Mouse (Mus musculus): Measurements from ENCODE around the gene Car3. TPM values are rescaled to one million over a fixed set of nuclear protein-coding genes. Genes with fewer than 3 reads are reported as not detected.

The Car3 gene
- not detected for polyA plus RNA-seq (2017; shearing (Covaris generic))

DNA sequence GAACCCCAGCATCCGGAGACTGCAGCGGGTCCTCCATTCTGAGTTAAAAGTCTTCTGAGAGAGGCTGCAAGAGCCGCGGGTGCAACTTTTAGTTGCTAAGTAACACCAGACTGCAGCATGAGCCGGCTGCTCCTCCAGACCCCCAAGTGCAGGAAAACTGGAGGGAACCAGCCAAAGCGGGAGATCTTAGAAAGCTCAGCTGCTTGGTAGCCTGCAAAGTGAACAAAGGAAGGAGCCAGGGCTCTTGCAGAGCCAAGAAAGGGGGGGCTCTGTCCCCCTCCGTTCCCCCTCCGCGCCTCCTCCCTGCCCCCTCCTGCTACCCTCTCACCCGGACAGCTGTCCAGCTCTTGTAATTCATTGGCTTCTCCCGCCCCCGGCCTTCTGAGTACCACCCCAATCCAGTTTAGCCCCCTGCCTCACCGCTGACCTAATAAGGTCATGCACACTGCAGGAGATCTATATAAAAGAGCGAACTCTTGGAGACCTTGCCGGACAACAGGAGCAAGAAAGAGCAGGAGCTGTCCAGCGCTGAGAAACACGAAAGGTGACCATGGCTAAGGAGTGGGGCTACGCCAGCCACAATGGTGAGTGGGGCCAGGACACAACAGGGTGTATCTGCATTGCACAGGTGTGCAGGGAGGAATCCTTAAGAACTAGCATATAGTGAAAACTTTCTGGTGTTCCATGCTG, at the start of gene Car3:
Gene Car3 (plus strand): TSS at position 491 of the 690 bp plus-strand sequence.

DNA sequence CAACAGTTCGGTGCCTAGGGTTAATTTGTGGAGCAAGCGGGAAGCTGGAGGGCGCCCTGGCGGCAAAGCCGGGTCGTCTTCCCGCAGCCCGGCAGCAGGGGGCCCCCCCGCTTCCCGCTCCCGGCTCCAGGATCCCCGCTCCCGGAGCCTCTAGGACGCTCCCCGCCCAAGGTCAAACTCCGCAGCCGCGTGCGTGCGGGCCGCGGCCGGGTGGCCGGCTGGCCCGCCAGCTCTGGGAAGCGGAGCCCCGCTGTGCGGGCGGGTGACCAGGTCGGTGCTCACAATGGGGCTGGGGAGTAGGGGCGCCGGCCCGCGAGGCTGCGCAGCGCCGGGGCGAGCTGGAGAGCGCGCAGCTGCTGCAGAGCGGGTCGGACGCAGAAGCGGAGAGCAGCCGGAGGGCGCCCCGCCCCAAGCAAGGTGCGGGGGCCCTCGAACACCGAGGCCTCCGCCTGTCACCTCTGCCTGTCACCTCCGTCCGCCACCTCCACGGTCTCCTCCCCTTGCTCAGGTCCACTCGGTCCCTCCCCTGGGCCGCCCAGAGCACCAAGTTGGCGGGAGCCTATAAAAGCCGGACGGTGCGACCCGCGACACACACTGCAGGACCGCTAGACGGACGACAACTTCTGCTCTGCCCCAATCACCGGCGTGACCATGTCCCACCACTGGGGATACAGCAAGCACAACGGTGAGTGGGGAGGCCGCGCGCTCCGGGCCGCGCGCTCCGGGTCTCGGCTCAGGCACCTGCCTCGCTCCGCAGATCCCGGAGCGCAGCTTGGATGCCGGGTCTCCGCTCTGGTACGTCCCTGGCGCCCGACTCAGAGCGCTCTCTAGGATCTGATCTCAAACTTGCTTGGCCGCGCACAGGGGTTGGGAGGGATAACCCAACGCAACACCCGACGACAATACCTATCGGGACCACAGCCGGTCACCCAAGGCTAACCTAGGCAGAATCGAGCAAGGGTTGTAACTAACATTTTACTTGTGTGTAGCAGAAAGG, 23.1 kb downstream of the Car3 start, which contains the start of gene Car2:
Gene Car2 (plus strand): TSS at position 172 of the 997 bp plus-strand sequence.

Other genes starting within 250 kb of the Car3 start
- not detected for gene Car13, start 221.8 kb upstream of the Car3 start, polyA plus RNA-seq (2017; shearing (Covaris generic))
- not detected for gene Car1, start 55.1 kb upstream of the Car3 start, polyA plus RNA-seq (2017; shearing (Covaris generic))
- 5.1 TPM for gene Car2, start 22.8 kb downstream of the Car3 start, polyA plus RNA-seq (2017; shearing (Covaris generic))

Measured in CD4-positive, CD25-positive, alpha-beta regulatory T cell, adult 9 weeks (primary cell).